Mouse (Mus musculus) layer of hippocampus, postnatal 25 days (tissue): Measurements from ENCODE around the gene Gtsf1. TPM values are rescaled to one million over a fixed set of nuclear protein-coding genes. Genes with fewer than 3 reads are reported as not detected.

Source experiments
- DNase-seq, 2 experiments: peaks; one replicate each; pipeline ENCODE4 v3.0.0; 2022; ENCODE audit warnings: mixed read lengths in 2 of 2, low spot score in 1 of 2; ENCODE audit errors: extremely low spot score in 1 of 2
- total RNA-seq, 2 experiments: library from RNA; stranded (reverse); gene quantifications; 2 replicates each; pipeline ENCODE4 v1.2.3; 2021

Gene Gtsf1
- total RNA-seq, 2 experiments from 2014 or later: not detected

GRCm38 (mm10) chr15:103359122-103359510, 71.2 kb downstream of the Gtsf1 start:
- no peak for DNase-seq

GRCm38 (mm10) chr15:103358278-103359121, 71.8 kb downstream of the Gtsf1 start:
- DNase-seq: no peak

DNA sequence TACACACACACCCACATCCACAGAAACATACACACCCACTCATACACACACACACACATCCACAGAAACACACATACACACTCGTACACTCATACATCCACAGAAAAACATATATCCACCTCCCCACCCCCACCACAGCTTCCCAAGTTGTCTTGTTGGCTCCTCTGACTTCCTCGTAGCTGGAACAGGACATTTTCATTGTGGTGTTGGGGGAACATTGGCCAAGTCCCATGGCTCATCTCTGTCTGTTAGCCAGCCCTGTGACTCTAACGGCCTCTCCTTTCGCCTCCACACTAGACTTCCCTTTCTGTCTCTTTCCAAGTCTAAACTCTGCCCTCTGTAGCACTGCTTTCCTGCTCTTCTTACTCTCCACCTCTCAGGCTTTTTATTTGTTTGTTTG, 72.5 kb downstream of the Gtsf1 start:
- no peak for DNase-seq

DNA sequence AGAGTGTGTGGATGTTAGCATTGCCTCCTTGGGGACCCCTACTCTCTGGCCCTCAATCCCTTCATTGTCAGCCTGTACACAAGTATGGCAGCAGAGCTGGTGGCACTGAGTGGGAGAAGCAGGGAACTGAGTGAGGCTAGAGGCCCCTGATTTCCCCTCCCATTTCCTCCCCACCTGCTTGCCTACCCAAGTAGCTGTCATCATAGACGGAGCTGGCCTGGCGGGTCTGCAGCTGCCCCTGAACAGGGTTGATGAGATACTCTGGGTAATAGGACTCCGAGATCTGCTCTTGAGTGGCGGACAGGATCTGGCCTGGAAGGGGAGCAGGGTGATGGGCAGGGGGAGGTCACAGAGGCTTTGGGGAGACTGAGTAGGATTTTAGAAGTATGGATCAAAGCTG, 74.1 kb downstream of the Gtsf1 start:
- DNase-seq: no peak

GRCm38 (mm10) chr15:103355420-103355819, 74.8 kb downstream of the Gtsf1 start:
- no peak for DNase-seq

DNA sequence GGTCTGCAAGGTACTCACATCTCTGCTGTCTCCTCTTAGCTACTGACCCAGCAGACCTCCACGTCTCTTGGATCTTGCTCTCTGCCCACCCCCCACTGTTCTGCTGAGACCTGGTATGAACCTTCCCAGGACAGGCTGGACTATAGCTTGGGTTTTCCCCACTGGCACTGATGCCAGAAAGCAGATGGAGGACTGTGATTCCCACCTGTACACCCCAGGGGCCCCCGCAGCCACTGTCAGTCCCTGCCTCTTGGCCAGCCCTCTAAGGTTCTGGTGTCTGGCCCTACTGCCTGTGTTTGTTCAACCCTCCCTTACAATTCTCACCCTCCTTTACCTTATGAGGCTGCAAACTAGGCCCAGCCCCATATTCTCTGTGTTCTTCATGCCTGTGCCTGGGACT, 75.6 kb downstream of the Gtsf1 start:
- DNase-seq: no peak

GRCm38 (mm10) chr15:103353511-103354256, 76.6 kb downstream of the Gtsf1 start:
- DNase-seq: no peak

DNA sequence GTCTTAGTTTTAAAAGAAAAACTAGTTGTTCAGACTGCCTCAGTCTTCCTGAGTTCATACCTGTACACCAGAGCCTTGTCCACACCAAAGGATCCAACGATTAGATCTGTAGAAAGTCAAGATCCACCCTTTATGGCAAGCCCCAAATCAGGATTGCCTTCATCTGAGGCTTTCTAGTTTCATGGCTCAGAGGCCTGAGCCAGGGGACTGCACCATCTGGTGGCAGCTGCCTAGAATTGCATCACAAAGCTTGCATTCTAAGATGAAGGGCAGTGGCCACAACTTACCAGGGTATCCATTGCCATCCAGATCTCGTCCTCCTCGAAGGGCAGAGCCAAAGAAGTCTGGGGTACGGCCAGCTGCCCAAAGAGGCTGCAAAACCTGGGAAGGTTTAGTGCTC, 77.4 kb downstream of the Gtsf1 start:
- peak in 1 of 2 experiments; percentile 65 for DNase-seq

Other genes with a start within 250 kb of the Gtsf1 start
- gene Cbx5, start 190.7 kb downstream of the Gtsf1 start, total RNA-seq: 100 to 1,000 TPM; 180 to 183 TPM
- 100 to 1,000 TPM; 253 to 258 TPM for gene Hnrnpa1, start 190.0 kb downstream of the Gtsf1 start, total RNA-seq
- not detected for gene Nfe2, start 172.1 kb downstream of the Gtsf1 start, total RNA-seq
- gene Copz1, start 157.8 kb downstream of the Gtsf1 start, total RNA-seq: 100 to 1,000 TPM; 101 to 105 TPM
- gene Gpr84, start 119.9 kb downstream of the Gtsf1 start, total RNA-seq: 1 to 10 TPM in 1 of 2 experiments, under 1 TPM in 1; 0.66 to 1.1 TPM
- gene Zfp385a, start 90.4 kb downstream of the Gtsf1 start, total RNA-seq: 10 to 100 TPM; 40.7 to 45.0 TPM
- 1 to 10 TPM; 1.4 to 2.4 TPM for gene Itga5, start 63.7 kb downstream of the Gtsf1 start, total RNA-seq
- not detected for gene Gtsf2, start 18.0 kb upstream of the Gtsf1 start, total RNA-seq
- gene Nckap1l, start 23.3 kb upstream of the Gtsf1 start, total RNA-seq: 1 to 10 TPM; 7.9 to 8.2 TPM
- 10 to 100 TPM; 89.8 to 96.1 TPM for gene Pde1b, start 72.6 kb upstream of the Gtsf1 start, total RNA-seq
- 100 to 1,000 TPM; 131 to 135 TPM for gene Ppp1r1a, start 107.5 kb upstream of the Gtsf1 start, total RNA-seq
- 1 to 10 TPM; 1.7 to 2.6 TPM for gene Glycam1, start 134.6 kb upstream of the Gtsf1 start, total RNA-seq